ENCODE assay signal across 8 mouse cellular contexts in the genomic region with DNA sequence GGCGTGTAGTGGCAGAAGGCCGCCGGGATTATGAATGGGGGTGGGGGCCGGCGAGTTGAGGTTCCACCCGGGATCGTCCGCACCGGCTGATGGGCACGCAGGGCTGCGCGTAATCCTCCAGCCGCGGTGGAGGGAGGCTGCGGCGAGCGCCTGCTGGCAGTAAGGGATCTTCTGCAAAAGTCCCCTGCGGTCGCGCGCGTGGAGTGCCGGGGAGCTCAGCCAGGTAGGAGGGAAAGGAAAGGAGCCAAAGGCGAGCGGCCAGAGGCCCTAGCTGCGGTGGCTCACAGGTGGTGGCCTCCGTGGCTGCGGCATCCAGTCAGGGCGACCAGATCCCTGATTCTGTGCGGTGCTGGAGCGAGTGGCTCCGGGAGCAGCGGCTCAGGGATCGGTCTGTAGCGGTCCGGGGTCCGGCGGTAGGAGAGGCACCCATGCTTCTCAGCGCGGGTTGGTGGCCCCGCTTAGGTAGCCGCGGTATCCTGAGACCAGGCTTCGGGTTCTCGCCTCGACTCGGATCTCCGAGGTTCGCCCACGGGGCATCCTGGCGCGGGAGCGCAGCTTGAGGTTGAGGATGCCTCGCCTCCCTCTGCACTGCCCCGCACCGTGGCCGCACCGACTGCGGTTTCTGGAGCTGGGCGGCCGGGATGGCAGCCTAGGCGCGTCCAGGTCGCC. TPM values are rescaled to one million over a fixed set of nuclear protein-coding genes. Genes with fewer than 3 reads are reported as not detected.
A peak's percentile ranks its signal among the peaks of the same experiment; 100 is the strongest.
DNase-seq lines count a peak whose midpoint lies in the region; ATAC-seq lines count a peak whose summit lies in the region.
"Had no signal": no experiment of that assay in that cellular context is flagged by ENCODE, and none has a peak within 500 bp of the region (broad histone marks: within the 10 kb centered on the region; RNA-seq: fewer than 3 reads in every experiment).

No protein-coding gene starts in this region.

- peak overlapping the region; percentile 65 for H3K27ac ChIP-seq in embryonic facial prominence, embryonic 10.5 days (replicated peaks)
- H3K27ac ChIP-seq in hindbrain, embryonic 13.5 days, result peak overlapping the region; percentile 44; the same call in 1 of the 2 replicates
- no peak overlapping the region for H3K27ac ChIP-seq in limb, embryonic 11.5 days (replicated peaks; ENCODE audit: low read depth, low read length)
- H3K27ac ChIP-seq in neural tube, embryonic 12.5 days, result no peak overlapping the region

- WGBS in embryonic facial prominence, embryonic 10.5 days, result under 1% methylated on average over 64 of the region's 64 CpGs
- under 1% methylated on average over 61 of the region's 64 CpGs for WGBS in hindbrain, embryonic 13.5 days
- under 1% methylated on average over 60 of the region's 64 CpGs for WGBS in limb, embryonic 11.5 days
- under 1% methylated on average over 64 of the region's 64 CpGs for WGBS in neural tube, embryonic 12.5 days

- ATAC-seq in hindbrain, embryonic 13.5 days (ENCODE audit: low FRiP score), result peak; percentile 88
- peak; percentile 54 for ATAC-seq in limb, embryonic 11.5 days (ENCODE audit: insufficient number of reproducible peaks, low FRiP score, low TSS enrichment, low read depth)
- peak; percentile 87 for ATAC-seq in neural tube, embryonic 12.5 days (ENCODE audit: low FRiP score, low read depth)
- no peak for ATAC-seq in erythroblast, adult 5-6 weeks (replicated peaks; ENCODE audit: low FRiP score, poor library complexity, severe bottlenecking)

- DNase-seq in ES-CJ7 (ENCODE audit: low read depth, low spot score) (peak; percentile 13), R1 (ENCODE audit: low read depth, low spot score) (peak; percentile 39)
- peak; percentile 66 for DNase-seq in embryonic facial prominence, embryonic 10.5 days (ENCODE audit: low spot score)
- DNase-seq in limb, embryonic 11.5 days (ENCODE audit: low spot score), result peak; percentile 63

- peak overlapping the region; percentile 73 for H3K4me3 ChIP-seq in embryonic facial prominence, embryonic 10.5 days
- H3K4me3 ChIP-seq in hindbrain, embryonic 13.5 days, result peak overlapping the region; percentile 70
- peak overlapping the region; percentile 49 for H3K4me3 ChIP-seq in limb, embryonic 11.5 days (ENCODE audit: low read depth, low read length)
- peak overlapping the region; percentile 58 for H3K4me3 ChIP-seq in neural tube, embryonic 12.5 days
- H3K4me3 ChIP-seq: erythroblast, embryonic 14.5 days had no signal

- H3K9ac ChIP-seq in hindbrain, embryonic 13.5 days, result peak overlapping the region; percentile 78
- H3K9ac ChIP-seq in limb, embryonic 11.5 days (ENCODE audit: low read length), result peak overlapping the region; percentile 64
- H3K9ac ChIP-seq in neural tube, embryonic 12.5 days, result peak overlapping the region; percentile 44

- H3K9me3 ChIP-seq in embryonic facial prominence, embryonic 10.5 days, result no peaks in the 10 kb centered on the region
- no peaks in the 10 kb centered on the region for H3K9me3 ChIP-seq in hindbrain, embryonic 13.5 days
- no peaks in the 10 kb centered on the region for H3K9me3 ChIP-seq in limb, embryonic 11.5 days (ENCODE audit: control insufficient read depth, low read length)
- no peaks in the 10 kb centered on the region for H3K9me3 ChIP-seq in neural tube, embryonic 12.5 days

- H3K36me3 ChIP-seq in embryonic facial prominence, embryonic 10.5 days (replicated peaks), result no peaks in the 10 kb centered on the region
- no peaks in the 10 kb centered on the region for H3K36me3 ChIP-seq in hindbrain, embryonic 13.5 days
- no peaks in the 10 kb centered on the region for H3K36me3 ChIP-seq in limb, embryonic 11.5 days (ENCODE audit: control insufficient read depth, insufficient read depth, low read length)
- no peaks in the 10 kb centered on the region for H3K36me3 ChIP-seq in neural tube, embryonic 12.5 days

- H3K27me3 ChIP-seq in embryonic facial prominence, embryonic 10.5 days (replicated peaks; ENCODE audit: low read depth, poor library complexity, severe bottlenecking), result peaks cover 64% of the 10 kb centered on the region
- peaks cover 40% of the 10 kb centered on the region for H3K27me3 ChIP-seq in hindbrain, embryonic 13.5 days
- peaks cover 20% of the 10 kb centered on the region for H3K27me3 ChIP-seq in limb, embryonic 11.5 days (ENCODE audit: control insufficient read depth, insufficient read depth, low read length)
- peaks cover 21% of the 10 kb centered on the region for H3K27me3 ChIP-seq in neural tube, embryonic 12.5 days (replicated peaks)

- peaks cover 15% of the 10 kb centered on the region for H3K4me1 ChIP-seq in embryonic facial prominence, embryonic 10.5 days
- H3K4me1 ChIP-seq in hindbrain, embryonic 13.5 days (replicated peaks), result peaks cover 12% of the 10 kb centered on the region
- H3K4me1 ChIP-seq in limb, embryonic 11.5 days (ENCODE audit: control insufficient read depth, insufficient read depth, low read length), result peaks cover 11% of the 10 kb centered on the region; the same call in 1 of the 2 replicates
- peaks cover 10% of the 10 kb centered on the region for H3K4me1 ChIP-seq in neural tube, embryonic 12.5 days

- peak overlapping the region; percentile 98 for H3K4me2 ChIP-seq in hindbrain, embryonic 13.5 days
- H3K4me2 ChIP-seq in limb, embryonic 11.5 days (ENCODE audit: low read depth, severe bottlenecking), result peak overlapping the region; percentile 97
- H3K4me2 ChIP-seq in neural tube, embryonic 12.5 days (replicated peaks), result peak overlapping the region; percentile 92

RNA-seq across cellular contexts. Expression of gene Pde4b, which starts 0.4 kb away (rescaled TPM):
- 8.0 and 8.2 TPM in 2 replicates for polyA plus RNA-seq in embryonic facial prominence, embryonic 10.5 days (2016; fragmentation: Nextera tagmentation; extraction: Ambion mirVana)
- 26.0 and 27.0 TPM in 2 replicates for polyA plus RNA-seq in hindbrain, embryonic 13.5 days (2015; fragmentation: Nextera tagmentation; extraction: Ambion mirVana)
- 6.8 and 9.4 TPM in 2 replicates for polyA plus RNA-seq in limb, embryonic 11.5 days (2014; fragmentation: Nextera tagmentation; extraction: Ambion mirVana)
- polyA plus RNA-seq in neural tube, embryonic 12.5 days (2016; fragmentation: Nextera tagmentation; extraction: Ambion mirVana), result 11.1 and 15.6 TPM in 2 replicates
- total RNA-seq in erythroblast, adult 5-6 weeks (2015; ENCODE audit: low replicate concordance), result 4.0 and 5.4 TPM in 2 replicates
- 2.3 and 3.5 TPM in 2 replicates for total RNA-seq in erythroblast, adult 5-6 weeks (2017; ENCODE audit: low replicate concordance)

Comparison
In these comparisons a context has a peak if more than half of its experiments do, and no peak if none do; other contexts are left out.
1. DNase-seq: peak in every context shown above with its lines; median percentile 66 in embryonic facial prominence, embryonic 10.5 days; 63 in limb, embryonic 11.5 days; 39 in R1; 13 in ES-CJ7.
2. H3K27ac ChIP-seq: peak in embryonic facial prominence, embryonic 10.5 days (single experiment) and hindbrain, embryonic 13.5 days (single experiment); none in limb, embryonic 11.5 days (single experiment) and neural tube, embryonic 12.5 days (single experiment).
3. Peak in every context shown above with its lines, with median percentiles within 50 percentile points of each other: H3K4me3 ChIP-seq, H3K4me2 ChIP-seq and H3K9ac ChIP-seq.